Mouse (Mus musculus) forebrain, embryonic 16.5 days (tissue): ENCODE data around the gene Tnnt1. TPM values are rescaled to one million over a fixed set of nuclear protein-coding genes. Genes with fewer than 3 reads are reported as not detected.

ENCODE experiments used
- ATAC-seq: fragments of 200-750 bp; cut with Nextera tagmentation; 2 replicates; pipeline ENCODE4 v1.8.0; 2017; ENCODE audit warnings: mild to moderate bottlenecking, moderate library complexity
- H3K27ac ChIP-seq: fragments of 300-500 bp; sonication (generic); 2 replicates; pipeline ENCODE4 v1.5.1; 2014; ENCODE audit warnings: low read length, control low read depth
- H3K27me3 ChIP-seq: fragments of 300-500 bp; sonication (generic); replicated peaks from 2 replicates; pipeline ENCODE4 v1.6.1; 2014; ENCODE audit warnings: low read length; ENCODE audit not compliant: control insufficient read depth, insufficient read depth
- H3K36me3 ChIP-seq: fragments of 300-500 bp; sonication (generic); 2 replicates; pipeline ENCODE4 v1.6.1; 2014; ENCODE audit not compliant: control insufficient read depth, insufficient read depth
- H3K4me1 ChIP-seq: fragments of 300-500 bp; sonication (generic); replicated peaks from 2 replicates; pipeline ENCODE4 v1.6.1; 2014; ENCODE audit warnings: low read length; ENCODE audit not compliant: control insufficient read depth, insufficient read depth
- H3K4me2 ChIP-seq: fragments of 300-500 bp; sonication (generic); 2 replicates; pipeline ENCODE4 v1.6.1; 2014; ENCODE audit warnings: mild to moderate bottlenecking, low read length, control low read depth
- H3K4me3 ChIP-seq: fragments of 300-500 bp; sonication (generic); replicated peaks from 2 replicates; pipeline ENCODE4 v1.5.1; 2014; ENCODE audit warnings: mild to moderate bottlenecking, low read length, control low read depth
- H3K9ac ChIP-seq: fragments of 300-500 bp; sonication (generic); replicated peaks from 2 replicates; pipeline ENCODE4 v1.6.1; 2014; ENCODE audit warnings: low read depth, low read length, control low read depth
- H3K9me3 ChIP-seq: fragments of 300-500 bp; sonication (generic); 2 replicates; pipeline ENCODE4 v1.6.1; 2016; ENCODE audit warnings: low read length; ENCODE audit not compliant: control insufficient read depth
- WGBS: fragments of 180-500 bp; shearing (Covaris S2); extraction: QIAGEN DNeasy Blood & Tissue Kit; methylation state at CpG from one replicate; pipeline ENCODE4 v1.1.7; 2014; 5-methylcytosine and 5-hydroxymethylcytosine counted together
- polyA plus RNA-seq: library from polyadenylated mRNA; unstranded; fragments of >200 nt; fragmentation: Nextera tagmentation; extraction: Ambion mirVana; gene quantifications from 2 replicates; pipeline ENCODE4 v1.2.1, GENCODE M21; 2015

Gene Tnnt1
- polyA plus RNA-seq, 1 experiment from 2014 or later = 2.6 TPM

- H3K36me3 ChIP-seq = no peaks in the 10 kb centered on the region
- H3K27ac ChIP-seq = no peak overlapping the region
- peak; percentile 57 for ATAC-seq
- H3K27me3 ChIP-seq = peaks cover 21% of the 10 kb centered on the region
- peak overlapping the region; percentile 50 for H3K4me3 ChIP-seq
- H3K4me2 ChIP-seq = peak overlapping the region; percentile 83
- 2% methylated on average over 35 of the region's 35 CpGs for WGBS
- H3K4me1 ChIP-seq = peaks cover 11% of the 10 kb centered on the region
- H3K9ac ChIP-seq = peak overlapping the region; percentile 56
- H3K9me3 ChIP-seq = no peaks in the 10 kb centered on the region
These were observed 45.7 kb downstream of the Tnnt1 start for GRCm38 (mm10) chr7:4470275-4471178.

DNA sequence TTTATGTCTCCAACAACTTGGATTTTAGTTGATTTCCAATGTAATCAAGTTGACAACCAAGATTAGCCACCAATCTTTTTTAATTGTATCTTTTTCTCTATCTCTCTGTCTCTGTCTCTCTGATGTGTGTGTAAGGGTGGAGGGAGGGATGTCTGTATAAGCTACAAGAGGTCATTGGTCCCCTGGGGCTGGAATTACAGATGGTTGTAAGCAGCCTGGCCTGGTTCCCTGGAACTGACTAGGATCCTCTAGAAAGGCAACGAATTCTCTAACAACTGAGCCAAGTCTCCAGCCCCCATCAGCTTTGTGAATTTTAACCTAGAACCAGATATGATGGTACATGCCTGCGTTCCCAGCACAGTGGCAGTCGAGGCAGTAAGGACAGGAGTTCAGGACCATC lies 48.4 kb downstream of the Tnnt1 start:
- peaks cover 15% of the 10 kb centered on the region for H3K27me3 ChIP-seq
- H3K4me3 ChIP-seq = no peak overlapping the region
- H3K36me3 ChIP-seq = no peaks in the 10 kb centered on the region
- no peak overlapping the region for H3K9ac ChIP-seq
- H3K4me2 ChIP-seq = no peak overlapping the region
- no peaks in the 10 kb centered on the region for H3K9me3 ChIP-seq
- WGBS = 72% methylated on average over 3 of the region's 3 CpGs
- no peak overlapping the region for H3K27ac ChIP-seq
- no peak for ATAC-seq
- peaks cover 11% of the 10 kb centered on the region for H3K4me1 ChIP-seq

DNA sequence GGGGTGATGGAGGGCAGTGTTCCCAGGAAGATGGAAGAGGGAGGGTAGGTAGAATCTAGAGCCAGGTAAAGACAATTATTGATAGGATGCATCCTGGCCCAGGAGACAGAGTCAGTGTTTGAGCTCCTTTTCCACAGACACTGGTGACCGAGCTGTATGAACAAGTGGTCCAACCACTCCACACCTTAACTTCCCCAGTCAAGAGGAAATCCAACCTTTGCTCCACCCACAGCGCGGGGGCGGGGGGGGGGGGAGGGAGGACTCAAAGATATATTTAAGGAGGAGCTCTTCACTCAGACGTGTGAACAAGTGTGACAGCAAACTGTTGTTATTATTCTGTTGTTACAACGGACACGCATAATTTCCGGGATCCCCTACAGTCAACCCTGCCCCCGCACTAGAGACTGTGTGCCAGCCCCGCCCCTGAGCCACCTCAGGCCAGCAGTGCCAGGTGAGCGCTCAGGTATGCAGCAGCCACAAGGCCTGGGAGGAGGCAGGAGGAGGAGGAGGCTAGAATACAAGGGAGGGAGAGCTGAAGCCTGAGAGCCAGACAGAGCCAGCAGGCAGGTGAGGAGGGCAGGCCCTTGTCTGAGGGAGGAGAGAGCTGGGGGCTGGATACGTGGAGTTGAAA lies 51.9 kb downstream of the Tnnt1 start:
- Histone ChIP-seq H3K4me1 (no peaks in the 10 kb centered on the region), H3K9me3 (no peaks in the 10 kb centered on the region), H3K27me3 (no peaks in the 10 kb centered on the region), H3K36me3 (no peaks in the 10 kb centered on the region), H3K4me2 (no peak overlapping the region), H3K4me3 (no peak overlapping the region), H3K27ac (no peak overlapping the region), H3K9ac (no peak overlapping the region)
- no peak for ATAC-seq
- 17% methylated on average over 10 of the region's 12 CpGs for WGBS

- H3K4me1 ChIP-seq = no peaks in the 10 kb centered on the region
- no peak within 1 kb of the TSS; the same call in 1 of the 2 replicates for H3K27ac ChIP-seq
- H3K9ac ChIP-seq = peak within 1 kb of the TSS; percentile 29; the same call in 1 of the 2 replicates
- H3K36me3 ChIP-seq = no peaks in the 10 kb centered on the region
- peak; percentile 28; the same call in 1 of the 2 replicates for ATAC-seq
- H3K27me3 ChIP-seq = no peaks in the 10 kb centered on the region
- no peaks in the 10 kb centered on the region for H3K9me3 ChIP-seq
- peak within 1 kb of the TSS; percentile 32 for H3K4me3 ChIP-seq
- 68% methylated on average over 13 of the region's 16 CpGs for WGBS
- peak within 1 kb of the TSS; percentile 41 for H3K4me2 ChIP-seq
These were observed 55.4 kb downstream of the Tnnt1 start, which contains the start of gene Eps8l1 for GRCm38 (mm10) chr7:4460576-4461434. Gene Eps8l1, plus strand, starts transcription at chr7:4460674.

Other genes with a start within 250 kb of the Tnnt1 start
- gene Ncr1, start 178.7 kb downstream of the Tnnt1 start, polyA plus RNA-seq = not detected in 2 replicates
- 0.08 TPM in 1 of 2 replicates, not detected in the other for gene Gp6, start 118.6 kb downstream of the Tnnt1 start, polyA plus RNA-seq
- 37.6 and 43.6 TPM in 2 replicates for gene Rdh13, start 70.7 kb downstream of the Tnnt1 start, polyA plus RNA-seq
- gene Eps8l1, start 55.7 kb downstream of the Tnnt1 start, polyA plus RNA-seq = 10.1 and 10.9 TPM in 2 replicates
- gene Ppp1r12c, start 14.7 kb downstream of the Tnnt1 start, polyA plus RNA-seq = 40.6 and 50.0 TPM in 2 replicates
- gene Tnni3, start 7.8 kb upstream of the Tnnt1 start, polyA plus RNA-seq = 1.2 and 1.7 TPM in 2 replicates
- gene Dnaaf3, start 16.1 kb upstream of the Tnnt1 start, polyA plus RNA-seq = 1.4 and 1.6 TPM in 2 replicates
- gene Syt5, start 31.2 kb upstream of the Tnnt1 start, polyA plus RNA-seq = 176 and 222 TPM in 2 replicates
- gene Ptprh, start 87.7 kb upstream of the Tnnt1 start, polyA plus RNA-seq = 0.63 and 0.70 TPM in 2 replicates
- gene Tmem86b, start 115.0 kb upstream of the Tnnt1 start, polyA plus RNA-seq = 2.0 and 2.9 TPM in 2 replicates
- 7.6 and 7.8 TPM in 2 replicates for gene Ppp6r1, start 142.6 kb upstream of the Tnnt1 start, polyA plus RNA-seq
- gene Hspbp1, start 168.7 kb upstream of the Tnnt1 start, polyA plus RNA-seq = 136 and 156 TPM in 2 replicates
- 5.9 and 7.9 TPM in 2 replicates for gene Brsk1, start 174.2 kb upstream of the Tnnt1 start, polyA plus RNA-seq
- gene Tmem150b, start 208.9 kb upstream of the Tnnt1 start, polyA plus RNA-seq = 0.11 and 0.33 TPM in 2 replicates
- gene Kmt5c, start 223.7 kb upstream of the Tnnt1 start, polyA plus RNA-seq = 60.0 and 66.9 TPM in 2 replicates
- gene Cox6b2, start 236.7 kb upstream of the Tnnt1 start, polyA plus RNA-seq = 6.6 and 12.1 TPM in 2 replicates